Mouse (Mus musculus) liver, adult 2 months (tissue): ENCODE data around the gene Hpd.

Source experiments
- CTCF ChIP-seq: fragments of 200-500 bp; IDR thresholded peaks from 2 replicates; pipeline ENCODE4 v1.5.1; 2011; ENCODE audit warnings: low read depth, low read length, control low read depth
- POLR2A ChIP-seq: fragments of 200-500 bp; IDR thresholded peaks from 2 replicates; pipeline ENCODE4 v1.6.1; 2011; ENCODE audit warnings: low read length, control low read depth; ENCODE audit not compliant: insufficient read depth; ENCODE audit errors: extremely low read depth

- TF ChIP-seq POLR2A (no peak), CTCF (no peak)
Measured at GRCm38 (mm10) chr5:123147569-123147968, 35.0 kb downstream of the Hpd start.
